Mouse (Mus musculus) stomach, adult 2 months (tissue): ENCODE data around the gene Zfp318. TPM values are rescaled to one million over a fixed set of nuclear protein-coding genes. Genes with fewer than 3 reads are reported as not detected.

Experiments used
- polyA plus RNA-seq: library from polyadenylated mRNA; depleted of rRNA; stranded (reverse); fragments of >200 nt; gene quantifications from 2 replicates; pipeline ENCODE4 v1.2.3, GENCODE M21; 2012; rRNA removed

Zfp318 gene
- 1.2 and 1.3 TPM in 2 replicates for polyA plus RNA-seq

DNA sequence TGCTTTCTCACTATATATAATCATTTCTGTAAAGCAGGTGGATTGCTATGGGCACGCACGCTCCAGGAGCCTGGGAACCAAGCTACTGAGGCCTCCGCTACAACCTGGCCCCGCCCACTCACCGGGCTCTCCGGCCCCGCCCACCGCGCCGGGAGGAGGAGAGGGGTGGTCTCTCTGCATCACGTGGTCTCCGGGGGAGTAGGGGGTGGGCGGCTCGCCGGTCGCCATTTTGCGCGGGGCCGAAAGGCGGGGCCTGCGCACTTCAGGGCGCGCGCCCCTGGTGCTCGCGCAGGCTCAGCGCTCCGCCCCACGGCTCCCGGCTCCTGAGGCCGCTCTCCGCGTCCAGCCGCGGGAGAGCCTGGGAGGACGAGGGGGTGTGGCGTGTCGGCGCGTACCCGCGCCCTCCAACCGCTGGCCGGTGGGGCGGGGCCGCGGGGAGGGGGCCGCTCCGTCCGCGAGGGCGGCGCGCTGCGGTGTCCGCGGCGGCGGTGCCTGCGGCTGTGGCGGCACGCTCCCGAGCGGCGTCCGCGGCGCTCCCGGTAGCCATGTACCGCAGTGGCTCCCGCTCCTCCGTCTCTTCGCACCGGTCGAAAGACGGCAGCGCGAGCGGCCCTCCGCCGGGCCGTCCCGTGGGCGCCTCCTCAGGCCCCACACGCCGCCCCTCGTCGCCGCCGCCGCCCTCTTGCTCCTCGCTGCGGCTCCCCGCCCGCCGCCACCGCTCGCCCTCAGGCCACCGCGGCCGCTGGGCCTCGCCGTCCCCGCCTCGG, at the start of gene Zfp318:
Zfp318 (plus strand) TSS at position 438 of the 767 bp plus-strand sequence.

DNA sequence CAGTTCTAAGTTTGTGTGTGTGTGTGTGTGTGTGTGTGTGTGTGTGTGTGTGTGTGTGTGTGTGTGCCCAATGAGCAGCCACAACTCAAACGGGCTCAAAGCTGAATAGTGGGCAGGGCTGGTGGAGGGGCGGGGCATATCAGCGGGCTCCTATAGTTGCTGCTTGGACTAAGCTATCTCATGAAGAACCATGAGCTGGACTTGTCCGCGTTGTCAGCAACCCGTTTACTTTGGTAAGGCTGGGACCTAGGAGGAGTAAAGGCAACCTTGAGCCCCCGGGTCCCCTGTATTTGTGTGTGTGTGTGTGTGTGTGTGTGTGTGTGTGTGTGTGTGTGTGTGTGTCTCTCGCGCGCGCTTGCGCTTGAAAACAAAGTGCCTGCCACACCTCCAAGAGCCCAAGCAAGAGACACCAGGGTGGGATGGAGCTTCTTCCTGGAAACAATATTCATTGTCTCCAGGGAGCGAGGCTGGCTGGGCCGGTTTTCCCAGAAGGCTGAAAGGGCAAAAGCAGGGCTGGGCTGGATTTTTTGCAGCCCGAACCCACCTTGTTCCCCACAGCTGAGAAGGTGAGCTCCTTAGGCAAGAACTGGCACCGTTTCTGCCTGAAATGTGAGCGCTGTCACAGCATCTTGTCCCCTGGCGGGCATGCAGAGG, 45.4 kb downstream of the Zfp318 start, which contains the start of gene Crip3:
Crip3 (plus strand) TSS at position 166 of the 654 bp plus-strand sequence.

DNA sequence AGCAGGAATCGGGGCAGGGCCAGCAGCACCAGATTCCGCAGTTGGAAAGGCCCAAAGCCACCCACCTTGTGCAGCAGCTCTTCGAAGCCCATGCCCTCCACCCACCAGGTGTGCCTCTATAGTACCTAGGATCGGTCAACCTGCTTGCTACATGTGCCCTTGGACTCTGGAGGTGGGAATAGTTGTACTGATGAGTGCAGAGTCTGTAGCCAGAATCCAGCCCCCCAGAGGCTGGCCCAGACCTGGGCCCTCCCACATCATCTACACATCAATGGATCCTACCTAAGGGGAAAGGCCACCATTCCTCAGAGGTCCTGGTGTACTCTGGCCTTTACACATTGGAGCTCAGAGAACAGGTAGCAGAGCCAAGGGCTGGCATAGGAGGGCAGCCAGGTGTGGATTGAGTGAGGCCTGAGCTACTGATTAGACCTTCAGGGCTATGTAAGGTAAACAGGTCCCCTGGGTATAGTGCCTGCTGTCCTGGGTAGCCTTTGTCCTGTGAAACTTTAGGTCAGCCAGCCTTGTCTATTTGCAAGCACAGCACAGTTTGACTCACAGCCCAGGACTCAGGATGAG, 54.9 kb downstream of the Zfp318 start, which contains the start of gene Slc22a7:
Slc22a7 (minus strand) TSS at position 160 of the 576 bp plus-strand sequence.

Other genes starting within 250 kb of the Zfp318 start
- gene Rsph9, start 239.5 kb upstream of the Zfp318 start, polyA plus RNA-seq, result 5.3 and 7.2 TPM in 2 replicates
- 8.1 and 10.0 TPM in 2 replicates for gene Mad2l1bp, start 230.2 kb upstream of the Zfp318 start, polyA plus RNA-seq
- 55.4 and 62.2 TPM in 2 replicates for gene Gtpbp2, start 222.7 kb upstream of the Zfp318 start, polyA plus RNA-seq
- gene Polh, start 181.1 kb upstream of the Zfp318 start, polyA plus RNA-seq, result 1.1 and 1.2 TPM in 2 replicates
- gene Xpo5, start 180.9 kb upstream of the Zfp318 start, polyA plus RNA-seq, result 4.7 and 5.9 TPM in 2 replicates
- gene Polr1c, start 135.7 kb upstream of the Zfp318 start, polyA plus RNA-seq, result 15.7 and 21.4 TPM in 2 replicates
- gene Yipf3, start 135.7 kb upstream of the Zfp318 start, polyA plus RNA-seq, result 209 and 224 TPM in 2 replicates
- 2.5 and 3.8 TPM in 2 replicates for gene Lrrc73, start 130.2 kb upstream of the Zfp318 start, polyA plus RNA-seq
- gene Tjap1, start 100.7 kb upstream of the Zfp318 start, polyA plus RNA-seq, result 24.8 and 27.8 TPM in 2 replicates
- 8.6 and 10.5 TPM in 2 replicates for gene Dlk2, start 86.3 kb upstream of the Zfp318 start, polyA plus RNA-seq
- gene Abcc10, start 55.4 kb upstream of the Zfp318 start, polyA plus RNA-seq, result 15.6 and 18.3 TPM in 2 replicates
- 0.63 and 1.9 TPM in 2 replicates for gene Crip3, start 45.2 kb downstream of the Zfp318 start, polyA plus RNA-seq
- gene Slc22a7, start 54.7 kb downstream of the Zfp318 start, polyA plus RNA-seq, result not detected in 2 replicates
- gene Ttbk1, start 103.9 kb downstream of the Zfp318 start, polyA plus RNA-seq, result 0.13 and 0.16 TPM in 2 replicates
- 5.5 TPM in 2 replicates for gene Dnph1, start 113.0 kb downstream of the Zfp318 start, polyA plus RNA-seq
- 8.6 and 9.6 TPM in 2 replicates for gene Cul9, start 162.7 kb downstream of the Zfp318 start, polyA plus RNA-seq
- 115 and 152 TPM in 2 replicates for gene Srf, start 172.4 kb downstream of the Zfp318 start, polyA plus RNA-seq
- 9.8 and 11.4 TPM in 2 replicates for gene Ptk7, start 245.8 kb downstream of the Zfp318 start, polyA plus RNA-seq